Mouse (Mus musculus): ENCODE measurements around the gene Flad1. TPM values are rescaled to one million over a fixed set of nuclear protein-coding genes. Genes with fewer than 3 reads are reported as not detected.

Gene Flad1
- total RNA-seq, 4 experiments from 2014 or later, result 55.5 to 71.8 (median 67.9) TPM

DNA sequence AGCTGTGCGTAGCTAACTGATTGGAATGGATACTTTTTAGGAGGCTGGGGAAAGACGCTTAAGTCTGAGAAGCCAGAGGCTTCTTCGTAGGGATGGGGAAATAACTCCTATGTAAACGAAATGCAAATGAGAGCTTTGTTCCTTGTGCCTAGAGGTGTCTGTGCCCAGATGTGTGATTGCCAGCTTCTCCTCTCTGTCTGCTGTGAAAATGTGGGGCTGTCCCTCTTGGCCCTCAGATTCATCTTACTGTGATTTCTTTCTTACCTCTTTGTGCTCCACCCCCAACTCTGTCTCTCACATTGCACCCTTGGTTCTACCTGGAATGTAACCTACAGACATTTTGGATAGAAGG is 15.0 kb downstream of the Flad1 start:
- DNase-seq (ENCODE audit: low spot score), result no peak

DNA sequence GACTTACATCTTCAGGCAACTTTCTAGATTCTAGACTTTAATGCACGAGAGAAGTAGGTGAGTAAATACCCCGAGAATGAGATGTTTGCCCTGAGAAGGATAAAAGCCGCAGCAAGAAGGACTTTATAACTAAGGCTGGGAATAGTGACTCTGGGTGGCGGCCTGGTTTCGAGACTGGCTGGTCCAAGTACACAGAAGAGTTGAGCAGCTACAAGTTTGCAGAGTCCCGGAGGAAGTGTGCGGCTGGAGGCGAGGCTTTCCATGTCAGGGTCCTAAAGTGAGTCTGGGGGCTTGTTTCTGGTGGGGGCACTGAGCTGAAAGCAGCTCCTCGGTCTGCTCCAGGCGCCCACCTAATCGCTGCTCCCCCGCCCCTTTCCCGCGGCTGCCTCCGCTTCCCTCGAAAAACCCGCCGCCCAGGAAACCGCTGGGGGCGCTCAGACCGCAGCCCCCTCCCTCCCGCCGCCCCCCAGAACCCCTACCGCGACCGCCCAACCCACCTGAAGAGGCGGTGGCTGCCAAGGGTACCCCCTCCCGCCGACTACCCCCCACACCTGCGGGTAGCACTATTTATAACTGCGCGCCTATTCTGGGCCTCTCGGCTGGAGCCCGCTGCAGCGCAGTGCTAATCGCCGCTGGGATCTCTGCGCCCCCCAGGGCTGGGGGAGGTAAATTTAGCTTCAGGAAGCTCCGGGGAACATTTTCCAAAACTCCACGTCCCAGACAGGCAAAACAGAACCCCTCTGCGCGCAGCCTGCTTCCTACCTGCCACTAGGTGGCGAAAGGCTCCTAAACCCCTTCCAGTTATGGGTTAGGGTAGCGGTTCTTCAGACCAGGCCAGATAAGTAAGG is 15.6 kb downstream of the Flad1 start:
- peak; percentile 75 for DNase-seq (ENCODE audit: low spot score)

DNA sequence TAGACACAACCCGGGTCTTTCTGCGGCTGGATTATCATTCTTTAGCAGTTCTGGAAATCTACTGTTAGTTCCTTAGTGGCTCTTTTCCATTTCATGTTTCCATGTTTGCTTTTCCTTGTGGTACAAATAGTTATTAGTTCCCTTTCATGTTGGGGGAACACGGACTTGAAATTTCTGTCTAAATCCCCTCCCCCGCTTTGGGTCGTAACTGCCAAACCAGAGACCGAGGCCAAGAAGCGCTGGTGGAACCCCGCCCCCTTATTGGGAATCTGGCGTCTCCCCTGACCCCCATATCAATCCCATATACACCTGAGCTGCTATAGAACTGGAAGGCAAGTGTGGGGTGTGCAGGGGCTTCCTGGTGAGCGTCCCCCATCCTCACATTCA is 16.3 kb downstream of the Flad1 start:
- no peak for DNase-seq (ENCODE audit: low spot score)

DNA sequence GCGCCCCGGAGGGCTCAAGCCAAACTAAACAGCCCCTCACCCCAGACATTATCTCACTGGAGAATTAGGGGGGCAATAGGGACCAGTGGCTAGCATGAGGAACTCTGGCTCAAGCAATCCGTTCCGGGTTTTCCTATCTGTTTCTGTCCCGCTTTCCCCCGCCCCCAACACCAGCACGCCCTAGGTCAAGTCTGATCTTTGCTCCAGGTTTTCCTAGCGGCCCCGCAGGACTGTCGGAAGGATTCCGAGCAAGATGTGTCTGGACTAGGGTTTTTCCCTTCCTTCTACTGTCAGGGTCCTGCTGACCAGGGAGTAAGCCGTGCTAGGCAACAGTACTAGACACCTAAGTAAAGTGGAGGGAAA is 16.8 kb downstream of the Flad1 start:
- peak; percentile 87 for DNase-seq (ENCODE audit: low spot score)

DNA sequence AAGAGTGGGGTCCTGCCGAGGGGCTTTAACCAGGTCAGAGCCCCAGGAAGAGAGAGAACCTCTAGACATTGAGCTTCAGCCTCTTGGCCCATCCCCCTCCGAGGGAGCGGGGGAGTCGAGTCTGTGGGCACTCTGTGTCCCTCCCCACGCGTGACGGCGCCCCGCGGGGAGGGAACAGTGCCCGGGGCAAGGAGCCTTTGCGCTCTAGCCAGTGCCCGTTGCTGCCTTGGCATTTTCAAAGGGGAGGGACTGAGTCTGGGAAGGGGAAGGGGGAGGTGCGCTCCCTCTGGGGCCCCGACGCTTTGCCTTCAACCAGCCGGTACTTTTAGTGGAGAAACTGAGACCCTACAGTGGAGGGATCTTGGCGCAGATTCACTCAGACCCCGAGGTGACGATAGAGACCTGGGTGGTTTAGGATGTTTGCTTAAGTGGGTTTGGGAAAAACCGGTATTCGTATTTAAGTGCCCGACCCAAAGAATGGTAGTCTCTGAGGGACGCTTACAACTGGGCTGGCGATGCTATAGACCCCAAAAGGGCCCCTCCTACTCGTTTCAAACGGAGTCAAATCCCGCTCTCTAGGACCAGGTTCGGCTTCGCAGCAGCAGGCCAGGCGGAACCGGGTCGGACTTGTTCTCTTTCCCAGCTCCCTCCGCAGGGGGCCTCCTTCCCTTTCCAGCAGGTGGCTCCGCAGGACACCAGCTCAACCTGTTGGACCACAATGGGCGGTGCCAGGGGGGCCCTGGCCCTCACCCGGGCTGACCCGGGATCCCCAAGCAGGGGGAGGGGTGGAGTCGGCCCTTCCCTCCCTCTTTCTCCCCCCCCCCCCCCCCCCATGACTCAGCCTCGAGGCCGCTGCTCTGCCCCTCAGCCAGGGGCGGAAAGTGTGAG is 17.4 kb downstream of the Flad1 start, which contains the start of gene Zbtb7b:
TSS of gene Zbtb7b (minus strand) at position 771 of the 888 bp plus-strand sequence.
- DNase-seq (ENCODE audit: low spot score), result peak; percentile 70

DNA sequence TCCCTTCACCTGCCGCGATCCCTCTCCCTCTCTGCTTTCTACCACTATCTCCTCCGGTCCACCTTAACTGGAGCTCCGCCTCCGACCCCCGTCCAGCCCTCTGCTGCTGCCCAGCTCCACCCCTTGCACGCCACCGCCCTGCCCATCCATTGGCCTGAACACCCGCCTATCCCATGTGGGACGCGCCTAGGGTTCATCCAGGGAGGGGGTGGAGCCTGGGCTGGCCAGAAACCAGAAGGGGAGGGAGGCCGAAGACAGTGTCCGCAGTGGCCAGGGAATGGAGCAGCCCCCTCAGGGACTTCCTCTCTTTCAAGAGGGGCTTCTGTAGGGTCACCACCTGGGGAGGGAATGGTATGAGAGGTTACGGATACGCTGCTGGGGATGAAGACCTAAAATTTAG is 18.1 kb downstream of the Flad1 start:
- DNase-seq (ENCODE audit: low spot score), result peak; percentile 99

DNA sequence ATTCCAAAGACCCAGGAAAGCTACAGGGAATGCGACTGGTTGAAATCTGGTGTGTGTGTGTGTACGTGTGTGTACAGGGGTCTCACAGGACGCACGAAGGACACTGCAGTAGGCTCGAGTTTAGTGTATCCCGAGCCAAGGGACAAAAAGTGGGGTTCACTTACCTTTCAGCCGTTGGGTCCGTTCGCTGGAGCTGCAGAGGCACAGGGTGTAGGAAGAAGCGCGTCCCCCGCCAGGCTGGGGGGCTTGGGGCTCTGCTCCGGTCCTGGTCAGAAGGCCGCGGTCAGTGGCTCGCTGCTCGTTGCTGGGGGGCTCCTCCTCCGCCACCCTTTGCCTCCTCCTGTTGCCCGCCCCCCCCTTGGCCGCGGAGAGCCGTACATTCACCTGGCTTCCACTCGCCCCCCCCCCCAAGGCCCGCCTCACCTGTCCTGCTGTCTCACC is 18.8 kb downstream of the Flad1 start:
- peak; percentile 18 for DNase-seq (ENCODE audit: low spot score)

DNA sequence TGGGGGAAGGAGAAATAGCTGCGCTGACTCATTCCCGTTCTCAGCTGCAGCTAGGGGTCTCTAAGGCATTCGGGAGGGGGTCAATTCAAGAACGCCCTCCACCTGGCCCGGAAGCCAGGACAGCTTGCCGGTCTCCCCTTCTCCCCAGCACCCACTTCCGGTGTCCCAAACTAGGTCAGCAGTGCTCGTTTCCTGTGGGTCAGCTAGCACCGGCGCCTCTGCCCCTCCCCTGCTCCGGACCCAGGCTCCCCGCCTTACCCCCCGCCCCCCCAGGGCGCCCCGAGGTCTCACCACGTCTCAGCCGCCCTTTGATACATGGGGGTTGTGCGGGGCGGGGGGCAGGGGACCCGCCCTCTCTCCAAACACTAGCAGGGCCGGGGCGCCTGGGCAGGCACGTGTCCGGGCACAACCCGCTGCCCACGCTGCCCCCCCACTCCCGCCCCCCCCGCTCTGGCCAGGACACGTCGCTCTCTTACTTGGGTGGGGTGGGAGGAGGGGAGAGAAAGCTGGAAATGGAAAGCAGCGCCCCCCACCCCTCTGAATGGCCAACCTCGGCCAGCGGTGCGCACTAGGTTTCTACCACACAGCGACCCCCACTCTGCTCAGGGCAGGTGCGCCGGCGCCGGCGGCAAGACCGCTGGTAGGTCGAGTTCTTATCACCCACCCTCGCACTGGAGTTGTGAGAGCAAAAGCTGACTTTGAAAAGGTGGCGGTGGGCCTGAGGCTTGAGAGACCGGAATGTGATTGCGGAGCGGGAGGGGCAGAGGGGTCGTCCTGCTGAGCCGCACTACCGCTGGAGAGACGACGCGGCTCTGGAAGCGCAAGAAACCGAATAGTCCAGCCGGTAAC is 19.8 kb downstream of the Flad1 start:
- peak; percentile 72 for DNase-seq (ENCODE audit: low spot score)

DNA sequence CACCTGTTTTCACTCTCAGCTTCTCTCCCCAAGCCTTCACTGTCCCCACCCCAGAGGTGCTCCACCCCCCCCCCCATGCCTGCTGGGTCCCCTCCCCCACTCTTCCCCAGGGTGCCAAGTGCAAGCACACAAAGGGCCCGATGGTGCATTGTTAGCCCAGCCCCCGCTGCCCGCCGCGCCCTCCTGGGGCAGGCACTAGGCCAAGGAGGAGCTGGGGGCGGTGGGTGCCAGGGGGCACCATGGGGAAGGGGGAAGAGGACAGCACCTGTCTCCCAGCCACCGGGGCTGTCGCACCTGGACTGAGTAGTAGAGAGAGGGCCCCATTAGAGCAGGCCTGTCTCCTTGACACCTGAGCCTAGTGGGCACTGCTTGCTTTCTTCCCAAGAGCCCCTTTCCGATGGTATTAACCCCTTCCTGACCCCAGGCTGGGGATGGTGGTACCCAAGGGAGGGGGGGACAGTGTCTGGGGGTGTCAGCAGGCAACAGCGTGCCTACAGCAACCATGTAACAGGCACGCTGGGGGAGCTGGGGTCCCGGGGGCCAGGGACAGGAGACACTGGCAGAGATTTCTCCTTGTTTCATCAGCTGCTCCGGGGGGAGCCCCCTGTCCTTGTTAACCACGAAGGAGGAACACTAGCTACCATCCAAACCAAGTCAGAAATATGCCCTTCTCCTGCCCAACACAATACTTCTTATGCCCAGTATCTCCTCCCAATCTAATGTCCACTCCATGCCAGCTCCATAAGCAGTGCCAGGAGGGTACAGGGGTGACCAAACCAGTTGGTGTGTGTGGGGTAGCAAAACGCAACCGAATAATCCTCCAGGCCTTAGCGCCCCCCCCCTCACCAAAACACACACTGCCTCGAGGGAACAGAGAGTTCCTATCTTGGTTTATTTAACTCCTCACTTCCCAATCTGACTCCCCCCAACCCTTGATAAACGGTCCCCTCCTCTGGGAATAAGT is 20.7 kb downstream of the Flad1 start:
- peak; percentile 19 for DNase-seq (ENCODE audit: low spot score)

DNA sequence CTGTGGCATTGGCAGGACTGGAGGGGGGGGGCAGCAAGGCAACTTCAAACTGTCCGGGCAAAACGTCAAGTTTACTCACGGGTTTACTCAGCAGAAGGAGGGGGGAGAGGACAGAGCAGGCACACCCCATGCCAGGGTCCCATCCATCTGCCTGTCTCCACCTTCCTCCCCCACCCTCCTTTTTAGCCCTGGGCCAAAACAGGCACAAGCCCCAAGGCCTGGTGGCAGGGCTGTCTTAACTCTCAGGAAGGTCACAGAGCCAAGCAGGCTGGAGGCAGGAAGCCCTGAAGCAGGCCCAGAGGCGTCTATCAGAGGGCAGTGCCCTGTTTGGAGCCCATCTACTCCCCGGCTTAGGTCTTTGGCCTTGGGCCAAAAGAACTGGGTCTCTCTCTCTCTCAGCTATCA is 21.6 kb downstream of the Flad1 start:
- peak; percentile 55 for DNase-seq (ENCODE audit: low spot score)

DNA sequence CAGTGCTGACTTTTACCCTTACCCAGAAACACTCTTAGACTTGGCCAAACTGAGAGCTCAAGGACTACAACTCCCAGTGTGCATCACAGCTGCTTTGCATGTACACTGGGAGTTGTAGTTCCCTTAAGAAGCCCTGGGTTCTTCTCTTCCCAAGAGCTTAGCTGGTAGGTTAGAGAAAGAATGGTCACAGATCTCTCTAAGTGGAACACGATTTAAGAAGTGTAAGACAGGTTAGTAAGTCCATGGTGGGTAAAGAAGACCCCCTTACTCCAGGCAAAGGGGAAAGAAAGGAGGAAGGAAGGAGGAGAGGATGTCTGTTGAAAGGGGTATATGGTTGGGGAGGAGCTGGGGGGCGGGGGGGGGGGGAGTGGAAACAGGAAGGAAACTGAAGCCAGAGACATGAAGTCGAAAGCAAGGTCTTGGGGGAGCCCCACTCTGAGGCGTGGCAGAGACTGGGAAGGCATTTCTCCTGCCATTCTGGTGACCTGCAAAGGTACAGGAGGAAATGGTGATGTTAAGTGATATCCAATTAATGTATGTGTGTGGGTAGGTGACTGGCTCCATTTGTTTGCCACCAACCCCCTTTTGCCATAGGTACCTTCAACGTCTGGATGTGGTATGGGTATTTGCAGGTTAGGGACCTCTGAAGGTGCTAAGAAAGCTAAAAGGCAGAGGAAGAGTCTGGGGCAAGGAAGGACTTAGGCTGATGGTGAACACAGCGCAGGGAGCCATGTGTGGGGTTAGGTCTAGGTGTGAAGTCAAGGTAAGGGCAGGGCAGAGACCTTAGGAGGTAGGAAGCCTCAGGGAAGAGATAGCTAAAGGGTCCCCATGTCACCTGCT is 22.5 kb downstream of the Flad1 start:
- peak; percentile 29 for DNase-seq (ENCODE audit: low spot score)

DNA sequence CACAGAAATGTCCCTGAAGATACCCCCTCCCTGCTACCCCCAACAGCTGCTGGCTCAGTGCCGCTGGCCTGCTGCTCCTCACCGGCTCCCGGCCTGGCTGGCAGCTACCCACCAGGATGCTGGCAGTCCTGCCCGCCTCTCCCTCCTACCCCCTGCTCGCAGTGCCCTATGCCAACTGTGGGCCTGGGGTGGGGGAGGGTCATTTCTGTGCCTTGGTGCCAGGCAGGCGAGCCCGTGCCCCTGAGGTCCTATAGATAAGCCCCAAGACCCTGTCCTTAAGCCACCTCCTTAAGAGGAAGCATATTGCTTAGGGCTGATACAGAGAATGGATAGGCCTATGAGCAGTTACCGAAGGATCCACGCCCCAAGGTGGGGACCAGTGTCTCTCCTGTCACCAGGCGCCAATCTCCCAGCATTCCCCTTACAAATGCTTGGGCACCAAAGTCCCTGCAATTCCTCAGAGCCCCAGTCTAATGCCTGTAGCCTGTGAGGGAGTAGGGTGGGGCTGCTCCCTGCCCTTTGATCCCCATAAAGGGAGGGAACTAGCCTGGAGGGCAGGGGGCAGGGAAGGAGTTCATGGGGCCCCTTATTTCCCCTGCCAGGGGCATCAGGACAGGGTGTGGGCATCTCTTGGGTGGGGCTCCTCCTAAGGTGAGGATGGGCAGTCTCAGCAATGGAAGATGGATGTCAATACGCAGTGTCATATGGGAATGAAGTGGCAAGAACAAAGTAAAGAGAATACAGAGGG is 23.4 kb downstream of the Flad1 start:
- peak; percentile 50 for DNase-seq (ENCODE audit: low spot score)

DNA sequence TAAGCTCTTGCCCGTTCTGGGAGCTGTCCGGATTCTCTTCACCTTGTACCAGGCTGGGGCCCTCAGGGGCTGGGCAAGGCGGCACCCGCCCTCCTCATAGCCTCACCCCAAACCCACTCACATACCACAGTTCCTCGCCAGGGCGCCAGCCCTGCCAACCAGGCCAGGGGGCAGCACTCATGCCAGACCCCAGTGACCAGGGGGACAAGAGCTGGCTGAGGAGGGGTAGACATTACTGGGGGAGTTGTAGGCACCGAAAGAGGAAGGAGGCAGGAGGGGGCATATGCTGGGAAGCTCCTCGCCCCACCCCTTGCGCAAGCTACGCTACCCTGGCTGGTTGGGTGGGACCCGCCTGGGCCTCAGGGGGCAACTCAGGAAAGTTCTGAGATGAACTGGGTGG is 24.0 kb downstream of the Flad1 start:
- no peak for DNase-seq (ENCODE audit: low spot score)

DNA sequence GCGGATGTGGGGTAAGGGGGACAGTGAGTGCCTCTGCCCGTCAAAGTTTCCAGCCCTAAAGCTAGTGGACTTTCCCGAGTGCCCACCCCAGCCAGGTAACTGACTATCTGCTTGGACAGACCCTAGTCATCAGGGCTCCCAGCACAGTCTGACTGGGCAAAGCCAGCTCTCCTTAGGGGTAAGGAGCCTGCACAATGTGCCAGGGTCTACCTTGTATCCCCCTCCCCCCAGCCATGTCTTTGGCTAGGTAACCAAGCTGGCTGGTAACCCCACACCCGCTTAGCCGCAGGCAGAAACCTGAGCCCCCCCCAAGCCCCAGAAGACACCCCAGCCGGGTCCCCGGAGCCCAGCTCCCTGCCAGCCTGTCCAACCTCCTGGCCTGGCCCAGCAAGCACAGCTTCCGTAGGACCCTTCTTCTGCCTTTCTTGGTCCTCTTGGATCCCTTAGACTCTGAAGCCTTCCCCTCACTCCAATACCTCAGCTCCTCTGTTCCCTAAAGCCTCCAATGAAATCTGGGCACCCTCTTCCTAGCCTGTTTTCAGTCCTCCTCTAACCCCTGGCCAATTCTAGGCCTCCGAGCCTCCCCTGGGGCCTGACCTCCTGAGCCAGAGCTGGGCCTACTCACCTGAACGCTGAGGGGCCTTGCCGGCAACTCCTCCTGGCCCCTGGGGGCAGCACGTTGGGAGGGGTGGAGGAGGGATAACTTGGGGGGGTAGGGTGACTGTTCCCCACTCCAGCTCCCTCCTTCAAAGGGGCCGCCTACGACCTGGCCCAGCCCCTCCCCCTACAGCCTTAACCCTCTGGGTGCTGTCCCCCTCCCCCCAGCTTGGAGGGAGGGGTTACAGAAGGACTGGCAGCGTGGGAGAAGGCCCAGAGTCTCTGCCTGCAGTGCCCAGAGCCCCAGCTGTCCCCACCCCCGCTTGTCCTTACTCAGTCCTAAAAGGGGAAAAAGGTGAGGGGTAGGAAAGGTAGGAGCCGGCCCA is 24.9 kb downstream of the Flad1 start:
- DNase-seq (ENCODE audit: low spot score), result no peak

DNA sequence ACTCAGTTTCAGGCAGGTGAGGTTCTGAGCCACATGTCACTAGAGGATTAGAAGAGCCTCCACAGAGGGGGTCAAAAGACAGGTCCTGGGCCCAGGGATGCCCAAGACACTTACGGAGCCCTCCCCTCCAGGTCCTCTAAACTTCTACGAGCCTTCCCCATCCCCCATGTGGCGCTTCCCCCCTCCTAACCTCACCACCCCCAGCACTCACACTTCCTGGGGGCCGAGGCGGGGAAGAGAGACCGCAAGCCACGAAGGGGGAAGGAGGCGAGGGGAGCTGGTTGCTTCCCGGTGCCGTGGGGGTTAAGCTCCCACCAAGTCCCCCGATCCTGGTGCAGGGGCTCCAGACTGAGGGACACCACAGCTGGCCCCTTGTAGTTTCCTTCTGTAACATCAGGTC is 26.2 kb downstream of the Flad1 start:
- DNase-seq (ENCODE audit: low spot score), result no peak

DNA sequence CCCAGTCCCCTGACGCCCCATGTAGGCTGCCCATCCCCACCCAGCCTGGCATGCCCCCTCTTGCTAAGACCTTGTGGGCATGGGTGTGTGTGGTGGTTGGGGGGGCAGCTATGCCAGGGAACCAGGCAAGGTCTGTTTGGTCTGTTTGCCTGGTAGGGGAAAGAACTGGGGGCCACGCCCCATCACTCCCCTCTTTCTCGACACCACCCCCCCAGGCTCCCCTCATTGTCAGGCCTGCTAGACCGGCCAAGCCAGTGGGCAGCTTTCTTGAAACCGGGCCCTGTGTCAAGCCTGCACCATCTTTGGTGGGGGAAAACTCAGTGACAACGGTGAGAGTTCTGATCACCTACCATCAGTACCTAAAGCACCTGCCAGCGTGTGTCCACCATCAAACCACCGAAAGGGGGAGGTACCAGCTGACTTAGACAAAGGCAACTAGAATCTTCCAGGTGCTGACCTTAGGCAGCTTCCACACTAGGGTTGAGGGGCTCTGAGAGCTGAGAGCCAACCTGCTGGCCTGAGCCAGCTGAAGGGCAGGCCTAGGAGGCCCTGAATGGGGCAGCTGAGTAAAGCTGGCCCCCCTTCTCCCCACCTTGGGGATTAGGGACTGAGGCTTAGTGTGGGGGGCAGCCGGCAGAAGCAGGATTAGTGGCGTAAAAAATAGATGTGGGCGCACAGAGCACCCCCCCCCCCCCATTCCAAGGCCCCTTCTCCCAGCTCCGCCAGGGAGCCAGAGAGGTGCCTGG is 27.2 kb downstream of the Flad1 start:
- DNase-seq (ENCODE audit: low spot score), result no peak

DNA sequence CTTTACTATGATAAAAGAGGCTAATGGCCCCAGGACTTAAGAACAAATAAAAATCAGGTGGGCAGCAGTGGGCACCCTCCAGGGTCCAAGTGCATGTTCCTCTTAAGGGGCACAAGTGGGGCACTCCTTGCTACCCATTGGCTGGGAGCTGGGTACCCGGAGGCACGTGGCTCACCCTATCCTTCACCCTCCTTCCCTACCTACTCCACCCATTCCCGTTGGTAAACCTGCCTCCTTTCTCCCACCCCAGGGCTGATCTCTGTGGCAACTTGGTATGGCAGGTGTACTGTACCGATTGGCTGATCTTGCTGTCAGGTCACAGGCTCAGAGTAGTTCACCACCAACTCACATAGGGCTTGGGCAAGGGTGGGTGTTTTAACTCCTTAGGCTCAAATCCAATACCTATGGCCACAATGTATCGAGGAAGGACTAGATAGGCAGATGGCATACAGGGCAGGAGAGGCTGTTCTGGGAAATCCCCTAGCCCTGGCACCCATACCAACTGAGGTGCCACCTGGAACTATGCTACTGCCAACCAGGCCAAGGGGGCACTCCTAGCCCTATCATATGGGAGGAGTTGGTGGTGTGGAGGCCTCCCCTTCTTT is 27.9 kb downstream of the Flad1 start:
- no peak for DNase-seq (ENCODE audit: low spot score)

Measured in heart, adult 8-10 months (tissue).